Mouse (Mus musculus) lung, adult 18-20 months (tissue): ENCODE data around the gene Psma7.

ENCODE experiments used
- DNase-seq, 2 experiments: peaks; one replicate each; pipeline ENCODE4 v3.0.0; 2022; ENCODE audit warnings: mixed read lengths in 2 of 2

Psma7 gene

GRCm38 (mm10) chr2:180042256-180042857 lies at the start of gene Psma7, which contains the start of gene Ss18l1:
Gene Psma7 (minus strand): TSS chr2:180042433.
Gene Ss18l1 (plus strand): TSS chr2:180042509.
- peak; percentile 87 to 91 for DNase-seq

- DNase-seq: no peak
Measured at GRCm38 (mm10) chr2:180090285-180090684, 48.1 kb upstream of the Psma7 start.

GRCm38 (mm10) chr2:180087472-180087871 lies 45.2 kb upstream of the Psma7 start:
- no peak for DNase-seq

GRCm38 (mm10) chr2:180086637-180087027 lies 44.4 kb upstream of the Psma7 start:
- DNase-seq: no peak

GRCm38 (mm10) chr2:180085926-180086636 lies 43.8 kb upstream of the Psma7 start:
- no peak for DNase-seq

- no peak for DNase-seq
Measured at GRCm38 (mm10) chr2:180084565-180084964, 42.3 kb upstream of the Psma7 start.

GRCm38 (mm10) chr2:180083063-180083462 lies 40.8 kb upstream of the Psma7 start:
- no peak for DNase-seq

- DNase-seq: peak; percentile 26 to 67
Measured at GRCm38 (mm10) chr2:180080680-180081079, 38.4 kb upstream of the Psma7 start.

GRCm38 (mm10) chr2:180077622-180078021 lies 35.4 kb upstream of the Psma7 start:
- no peak for DNase-seq

- no peak for DNase-seq
Measured at GRCm38 (mm10) chr2:180072886-180073285, 30.7 kb upstream of the Psma7 start.

- no peak for DNase-seq
Measured at GRCm38 (mm10) chr2:180071671-180072070, 29.4 kb upstream of the Psma7 start.

- DNase-seq: peak; percentile 94 to 96
Measured at GRCm38 (mm10) chr2:180070481-180071453, 28.5 kb upstream of the Psma7 start, which contains the start of gene Mtg2. Gene Mtg2 (plus strand): TSS chr2:180070588.

- no peak for DNase-seq
Measured at GRCm38 (mm10) chr2:180069770-180070480, 27.7 kb upstream of the Psma7 start.

- no peak for DNase-seq
Measured at GRCm38 (mm10) chr2:180063338-180064131, 21.3 kb upstream of the Psma7 start.

GRCm38 (mm10) chr2:180053001-180053400 lies 10.8 kb upstream of the Psma7 start:
- DNase-seq: no peak

GRCm38 (mm10) chr2:180051986-180052733 lies 9.9 kb upstream of the Psma7 start:
- peak in 1 of 2 experiments; percentile 29 for DNase-seq

GRCm38 (mm10) chr2:180050986-180051385 lies 8.8 kb upstream of the Psma7 start:
- peak; percentile 78 to 84 for DNase-seq

GRCm38 (mm10) chr2:180047980-180048635 lies 5.9 kb upstream of the Psma7 start:
- no peak for DNase-seq

GRCm38 (mm10) chr2:180047580-180047979 lies 5.3 kb upstream of the Psma7 start:
- DNase-seq: peak; percentile 34 to 50

- DNase-seq: peak; percentile 24 to 51
Measured at GRCm38 (mm10) chr2:180045283-180045682, 3.0 kb upstream of the Psma7 start.
